Mouse (Mus musculus) hindbrain, embryonic 14.5 days (tissue): ENCODE measurements around the gene Selenoi. TPM values are rescaled to one million over a fixed set of nuclear protein-coding genes. Genes with fewer than 3 reads are reported as not detected.

Experiments used
- ATAC-seq: fragments of 200-750 bp; cut with Nextera tagmentation; 2 replicates; pipeline ENCODE4 v1.8.0; 2017; ENCODE audit warnings: moderate number of reproducible peaks, mild to moderate bottlenecking, moderate TSS enrichment, moderate library complexity; ENCODE audit not compliant: low FRiP score
- DNase-seq: peaks from one replicate; pipeline ENCODE4 v3.0.0-alpha.2; 2015; ENCODE audit warnings: low spot score
- H3K27ac ChIP-seq: fragments of 300-500 bp; sonication (generic); 2 replicates; pipeline ENCODE4 v1.5.1; 2014; ENCODE audit warnings: mild to moderate bottlenecking, moderate library complexity
- H3K27me3 ChIP-seq: fragments of 300-500 bp; sonication (generic); 2 replicates; pipeline ENCODE4 v1.6.1; 2014; ENCODE audit warnings: mild to moderate bottlenecking, low read length, mixed read lengths; ENCODE audit not compliant: control insufficient read depth, insufficient read depth
- H3K36me3 ChIP-seq: fragments of 300-500 bp; sonication (generic); replicated peaks from 2 replicates; pipeline ENCODE4 v1.6.1; 2014; ENCODE audit not compliant: control insufficient read depth, insufficient read depth
- H3K4me1 ChIP-seq: fragments of 300-500 bp; sonication (generic); replicated peaks from 2 replicates; pipeline ENCODE4 v1.6.1; 2014; ENCODE audit warnings: antibody characterized with exemption, low read length, mixed read lengths; ENCODE audit not compliant: control insufficient read depth, insufficient read depth
- H3K4me2 ChIP-seq: fragments of 300-500 bp; sonication (generic); replicated peaks from 2 replicates; pipeline ENCODE4 v1.6.1; 2014; ENCODE audit warnings: mild to moderate bottlenecking, moderate library complexity
- H3K4me3 ChIP-seq: fragments of 300-500 bp; sonication (generic); replicated peaks from 2 replicates; pipeline ENCODE4 v1.5.1; 2014; ENCODE audit warnings: mild to moderate bottlenecking, low read length
- H3K9ac ChIP-seq: fragments of 300-500 bp; sonication (generic); 2 replicates; pipeline ENCODE4 v1.6.1; 2014
- H3K9me3 ChIP-seq: fragments of 300-500 bp; sonication (generic); 2 replicates; pipeline ENCODE4 v1.6.1; 2016; ENCODE audit warnings: low read length; ENCODE audit not compliant: control insufficient read depth
- WGBS: fragments of 180-500 bp; shearing (Covaris S2); extraction: QIAGEN DNeasy Blood & Tissue Kit; methylation state at CpG from one replicate; pipeline ENCODE4 v1.1.7; 2014; 5-methylcytosine and 5-hydroxymethylcytosine counted together
- polyA plus RNA-seq: library from polyadenylated mRNA; unstranded; fragments of >200 nt; fragmentation: Nextera tagmentation; extraction: Ambion mirVana; gene quantifications from 2 replicates; pipeline ENCODE4 v1.2.1, GENCODE M21; 2014

Selenoi gene
- polyA plus RNA-seq, 1 experiment from 2014 or later = 38.0 TPM

DNA sequence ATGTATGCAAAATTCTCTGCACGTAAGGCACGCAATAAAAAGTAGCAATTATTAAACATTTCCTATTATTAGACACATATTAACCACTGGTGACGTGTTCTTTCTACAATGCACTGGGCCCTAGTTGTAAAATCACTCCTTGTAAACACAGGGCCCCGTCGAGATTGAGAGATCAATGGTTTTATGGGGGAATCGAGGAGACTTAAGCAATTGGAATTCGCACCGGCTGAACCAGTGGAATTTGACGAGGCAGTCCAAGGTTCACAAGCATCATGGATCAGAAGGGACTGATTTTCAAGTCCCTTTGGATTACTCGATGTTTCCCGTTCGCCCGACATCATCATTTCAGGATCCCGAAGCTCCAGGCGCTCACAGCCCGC, 500 bp upstream of the Selenoi start:
- Histone ChIP-seq H3K4me3 (peak overlapping the region; percentile 87), H3K27me3 (no peaks in the 10 kb centered on the region), H3K4me2 (peak overlapping the region; percentile 86), H3K9ac (peak overlapping the region; percentile 76), H3K9me3 (no peaks in the 10 kb centered on the region), H3K27ac (peak overlapping the region; percentile 89), H3K36me3 (peaks cover 3% of the 10 kb centered on the region; the same call in 1 of the 2 replicates), H3K4me1 (peaks cover 27% of the 10 kb centered on the region)
- 36% methylated on average over 16 of the region's 16 CpGs for WGBS
- ATAC-seq (no peak), DNase-seq (no peak)

DNA sequence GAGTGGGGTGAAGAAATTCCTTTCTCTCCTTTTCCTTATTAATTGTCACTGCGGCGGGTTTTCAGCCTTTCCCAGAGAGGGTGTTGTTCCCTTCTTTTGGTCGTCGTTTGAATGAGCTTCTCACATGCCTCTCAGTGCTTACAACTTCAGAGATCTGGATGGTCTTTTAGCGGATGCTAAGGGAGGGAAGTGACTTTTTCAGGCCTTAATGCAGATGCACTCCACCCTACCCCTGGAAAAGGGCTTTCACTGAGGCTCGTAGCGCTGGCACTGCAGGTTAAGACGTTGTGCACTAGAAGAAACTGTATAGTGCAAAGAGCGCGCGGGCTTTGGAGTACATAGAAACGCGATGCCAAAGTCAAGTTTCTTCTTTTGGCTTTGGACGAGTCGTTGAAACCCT, 661 bp downstream of the Selenoi start:
- Histone ChIP-seq H3K4me2 (peak overlapping the region; percentile 86), H3K27ac (peak overlapping the region; percentile 94), H3K9me3 (no peaks in the 10 kb centered on the region), H3K9ac (peak overlapping the region; percentile 94), H3K36me3 (peaks cover 3% of the 10 kb centered on the region; the same call in 1 of the 2 replicates), H3K4me1 (peaks cover 27% of the 10 kb centered on the region), H3K27me3 (no peaks in the 10 kb centered on the region), H3K4me3 (peak overlapping the region; percentile 87)
- 1% methylated on average over 15 of the region's 15 CpGs for WGBS
- peak; percentile 34 for DNase-seq
- no peak for ATAC-seq

DNA sequence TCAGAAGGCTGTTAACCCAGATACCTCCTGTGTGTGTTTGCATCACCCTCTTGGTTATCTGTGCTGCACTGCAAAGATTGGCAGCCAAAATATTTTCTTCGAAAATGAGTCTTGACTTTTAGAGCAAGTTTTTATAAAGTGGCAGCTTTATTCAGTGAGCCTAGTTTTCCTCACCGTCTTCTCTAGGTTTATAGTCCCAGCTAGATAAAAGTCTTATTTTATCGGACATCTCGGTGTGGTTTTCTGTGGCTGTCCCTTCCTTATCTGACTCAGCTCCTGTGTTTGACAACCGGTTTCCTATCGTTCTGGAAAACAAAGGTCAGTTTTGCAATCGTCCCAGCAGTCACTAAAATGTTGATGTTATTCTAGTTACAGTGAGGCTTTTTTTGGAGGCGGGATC, 1.6 kb downstream of the Selenoi start:
- peak overlapping the region; percentile 94 for H3K9ac ChIP-seq
- no peaks in the 10 kb centered on the region for H3K27me3 ChIP-seq
- DNase-seq (no peak), ATAC-seq (no peak)
- H3K36me3 ChIP-seq = peaks cover 3% of the 10 kb centered on the region; the same call in 1 of the 2 replicates
- peak overlapping the region; percentile 86 for H3K4me2 ChIP-seq
- no peak overlapping the region for H3K27ac ChIP-seq
- no peaks in the 10 kb centered on the region for H3K9me3 ChIP-seq
- 67% methylated on average over 8 of the region's 8 CpGs for WGBS
- H3K4me3 ChIP-seq = peak overlapping the region; percentile 87
- peaks cover 27% of the 10 kb centered on the region for H3K4me1 ChIP-seq

DNA sequence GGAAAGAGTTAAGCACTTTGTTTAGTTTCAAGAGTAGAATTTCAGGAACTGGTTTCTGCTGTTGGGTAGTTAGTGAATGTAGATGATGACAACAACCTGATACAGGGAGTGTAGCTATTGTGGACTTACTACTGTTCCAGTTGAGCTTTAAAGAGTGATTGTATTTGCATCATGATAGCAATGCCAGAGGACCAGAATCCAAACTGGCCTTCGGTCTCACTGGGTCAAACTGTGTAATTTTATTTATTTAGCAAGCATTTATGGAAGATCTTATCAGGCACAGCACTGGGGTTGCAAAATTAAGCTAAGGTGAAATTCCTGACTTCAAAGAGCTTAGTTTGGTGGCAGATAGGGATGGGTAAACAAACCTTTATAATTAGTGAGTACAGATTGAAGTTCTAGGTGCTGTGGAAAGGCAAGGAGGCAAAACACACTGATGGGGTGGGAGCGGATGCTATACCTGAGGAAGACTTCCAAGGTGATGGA, 3.3 kb downstream of the Selenoi start:
- H3K9me3 ChIP-seq = no peaks in the 10 kb centered on the region
- peaks cover 27% of the 10 kb centered on the region for H3K4me1 ChIP-seq
- ATAC-seq (no peak), DNase-seq (no peak)
- no peaks in the 10 kb centered on the region for H3K36me3 ChIP-seq
- 98% methylated on average over 2 of the region's 2 CpGs for WGBS
- no peak overlapping the region for H3K4me3 ChIP-seq
- H3K27me3 ChIP-seq = no peaks in the 10 kb centered on the region
- no peak overlapping the region for H3K4me2 ChIP-seq
- H3K27ac ChIP-seq = no peak overlapping the region
- no peak overlapping the region for H3K9ac ChIP-seq

DNA sequence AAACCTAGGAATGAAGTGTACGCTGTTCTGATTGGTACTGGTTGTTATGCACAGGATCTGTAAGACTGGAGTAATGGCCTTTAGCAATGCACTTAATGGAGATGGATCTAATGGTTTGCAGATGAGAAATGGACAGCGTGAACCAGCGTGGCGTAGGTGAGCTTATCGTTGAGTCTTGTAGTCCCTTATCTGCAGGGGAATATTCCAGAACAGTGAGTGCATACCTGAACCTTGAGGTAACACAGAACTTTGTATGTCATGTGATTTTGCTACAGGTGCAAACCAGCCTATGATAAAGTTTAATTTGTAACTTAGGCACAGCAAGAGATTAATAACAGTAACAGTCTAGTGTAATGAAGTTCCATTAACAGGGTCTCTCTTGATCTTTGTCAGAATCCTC, 6.2 kb downstream of the Selenoi start:
- H3K9ac ChIP-seq = no peak overlapping the region
- no peaks in the 10 kb centered on the region for H3K9me3 ChIP-seq
- H3K27me3 ChIP-seq = no peaks in the 10 kb centered on the region
- no peak overlapping the region for H3K27ac ChIP-seq
- no peak overlapping the region for H3K4me3 ChIP-seq
- 99% methylated on average over 5 of the region's 5 CpGs for WGBS
- no peaks in the 10 kb centered on the region for H3K36me3 ChIP-seq
- H3K4me1 ChIP-seq = peaks cover 18% of the 10 kb centered on the region
- no peak for ATAC-seq
- no peak for DNase-seq
- H3K4me2 ChIP-seq = no peak overlapping the region

DNA sequence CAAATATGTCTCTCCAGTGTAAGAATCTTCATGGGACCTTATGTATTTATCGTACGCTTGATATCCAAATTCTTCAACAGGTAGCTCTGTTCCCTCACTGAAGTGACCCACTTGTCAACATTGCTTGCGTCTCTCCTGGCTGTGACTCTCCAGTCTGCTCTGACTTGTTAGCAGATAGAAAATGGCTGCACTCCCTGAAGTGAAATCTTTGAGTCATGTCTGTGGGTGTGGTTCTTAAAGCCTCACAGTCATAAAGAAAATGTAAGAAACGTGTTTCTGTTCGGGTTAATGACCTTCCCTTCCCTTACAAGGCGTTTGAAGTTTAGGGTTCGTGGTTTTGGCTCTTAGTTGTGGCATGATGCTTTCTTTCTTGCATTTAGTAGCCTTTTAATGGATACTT, 8.2 kb downstream of the Selenoi start:
- no peak overlapping the region for H3K27ac ChIP-seq
- H3K27me3 ChIP-seq = no peaks in the 10 kb centered on the region
- no peak for ATAC-seq
- no peak overlapping the region for H3K4me3 ChIP-seq
- WGBS = 96% methylated on average over 7 of the region's 7 CpGs
- no peaks in the 10 kb centered on the region for H3K9me3 ChIP-seq
- H3K36me3 ChIP-seq = no peaks in the 10 kb centered on the region
- H3K4me1 ChIP-seq = 0 out of 2 replicates have a peak, but pooled peaks cover 13% of the 10 kb centered on the region
- no peak overlapping the region for H3K9ac ChIP-seq
- DNase-seq = no peak
- H3K4me2 ChIP-seq = no peak overlapping the region

DNA sequence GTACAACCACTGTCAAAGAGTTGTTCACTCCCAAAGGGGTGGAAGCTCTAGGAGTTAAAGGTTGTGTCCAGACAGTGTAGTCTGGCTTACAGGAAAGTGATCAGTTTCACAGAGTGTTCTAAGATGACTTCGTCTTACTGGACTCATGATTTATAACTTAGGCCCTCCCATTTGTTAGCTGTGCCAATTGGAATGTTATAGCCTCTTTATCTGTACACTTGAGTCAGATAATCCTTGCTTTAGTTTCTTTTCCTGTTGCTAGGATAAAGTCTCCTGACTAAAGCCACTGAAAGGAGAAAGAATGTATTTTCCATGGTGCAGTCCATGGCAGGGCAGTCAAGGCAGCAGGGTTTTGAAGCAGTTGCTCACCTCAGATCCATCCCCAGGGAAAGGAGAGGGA, 10.0 kb downstream of the Selenoi start:
- no peaks in the 10 kb centered on the region for H3K9me3 ChIP-seq
- no peak overlapping the region for H3K9ac ChIP-seq
- 0 out of 2 replicates have a peak, but pooled peaks cover 8% of the 10 kb centered on the region for H3K4me1 ChIP-seq
- no peaks in the 10 kb centered on the region for H3K36me3 ChIP-seq
- ATAC-seq = no peak
- H3K27ac ChIP-seq = no peak overlapping the region
- H3K4me3 ChIP-seq = no peak overlapping the region
- no peak overlapping the region for H3K4me2 ChIP-seq
- H3K27me3 ChIP-seq = no peaks in the 10 kb centered on the region
- 56% methylated on average over 1 of the region's 1 CpGs for WGBS
- no peak for DNase-seq

DNA sequence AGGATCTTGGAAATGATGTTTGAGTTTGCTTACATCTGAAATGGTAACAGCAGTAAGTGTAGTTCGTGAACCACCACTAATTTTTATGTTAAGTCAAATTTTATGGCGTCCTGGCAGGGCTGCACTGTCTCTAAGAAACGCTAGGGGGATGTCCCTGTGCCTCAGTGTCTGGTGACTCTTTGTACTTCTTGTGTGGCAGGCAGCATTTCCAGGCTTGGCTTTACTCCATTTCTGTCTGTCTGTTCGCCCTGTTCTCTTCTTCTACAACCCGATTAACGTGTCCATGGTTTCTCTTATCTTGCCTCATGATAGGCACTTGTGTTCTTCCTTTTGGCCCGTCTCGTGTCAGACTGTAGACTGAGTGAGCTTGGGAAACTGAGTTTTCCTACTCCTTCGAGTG, 11.4 kb downstream of the Selenoi start:
- Histone ChIP-seq H3K27ac (no peak overlapping the region), H3K36me3 (0 out of 2 replicates have a peak, but pooled peaks cover 2% of the 10 kb centered on the region), H3K4me2 (no peak overlapping the region), H3K27me3 (no peaks in the 10 kb centered on the region), H3K9ac (no peak overlapping the region), H3K4me1 (0 out of 2 replicates have a peak, but pooled peaks cover 8% of the 10 kb centered on the region), H3K4me3 (no peak overlapping the region), H3K9me3 (no peaks in the 10 kb centered on the region)
- no peak for ATAC-seq
- WGBS = 60% methylated on average over 9 of the region's 9 CpGs
- DNase-seq = peak; percentile 46

DNA sequence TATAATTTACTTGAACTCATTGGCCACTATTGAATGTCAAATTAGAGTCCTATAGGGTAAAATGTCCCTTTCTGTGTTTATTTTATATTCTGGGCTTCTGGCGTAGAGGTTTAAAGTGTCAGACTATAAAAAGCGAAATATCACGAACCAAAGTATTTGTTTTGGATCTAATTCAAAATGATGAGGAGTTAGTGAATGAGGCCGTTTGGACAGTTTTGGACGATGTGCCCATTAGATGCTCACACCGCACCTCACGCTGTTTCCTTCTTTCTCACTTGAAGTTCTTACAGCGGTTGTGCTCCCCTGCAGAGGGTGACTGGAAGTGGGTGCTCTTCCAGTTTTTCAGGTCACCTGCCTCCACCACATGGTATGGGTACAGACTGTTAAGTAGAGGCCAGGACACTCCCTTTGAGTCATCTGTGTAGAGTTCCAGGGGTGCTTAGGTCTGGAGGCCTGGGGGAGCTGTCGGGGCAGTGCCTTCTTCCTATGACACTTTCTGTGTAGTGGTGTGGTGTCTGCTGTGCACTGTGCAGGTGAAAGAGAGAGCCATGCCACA, 13.6 kb downstream of the Selenoi start:
- H3K9me3 ChIP-seq = no peaks in the 10 kb centered on the region
- DNase-seq (no peak), ATAC-seq (no peak)
- no peak overlapping the region for H3K27ac ChIP-seq
- H3K9ac ChIP-seq = no peak overlapping the region
- 0 out of 2 replicates have a peak, but pooled peaks cover 14% of the 10 kb centered on the region for H3K36me3 ChIP-seq
- 94% methylated on average over 9 of the region's 9 CpGs for whole genome bisulfite sequencing
- no peak overlapping the region for H3K4me3 ChIP-seq
- no peaks in the 10 kb centered on the region for H3K27me3 ChIP-seq
- H3K4me2 ChIP-seq = no peak overlapping the region
- H3K4me1 ChIP-seq = 0 out of 2 replicates have a peak, but pooled peaks cover 8% of the 10 kb centered on the region
